Mouse (Mus musculus) mouse embryonic stem cell (cell line): ENCODE data around the gene Dock9.

Source experiments
- in situ Hi-C, 2 experiments: fragments of 300-500 bp; cut with MboI; formaldehyde crosslinking; loops; 1 replicate in 1 of 2; 3 replicates in 1 of 2; pipeline ENCODE4 v1.14.3; 2019 to 2020; ENCODE audit warnings: low sequenced_read_pairs in 2 of 2, low pct_unique_long_range_greater_than_20kb in 1 of 2, mixed read lengths in 1 of 2; ENCODE audit not compliant: unreplicated experiment in 1 of 2

The Dock9 gene

DNA sequence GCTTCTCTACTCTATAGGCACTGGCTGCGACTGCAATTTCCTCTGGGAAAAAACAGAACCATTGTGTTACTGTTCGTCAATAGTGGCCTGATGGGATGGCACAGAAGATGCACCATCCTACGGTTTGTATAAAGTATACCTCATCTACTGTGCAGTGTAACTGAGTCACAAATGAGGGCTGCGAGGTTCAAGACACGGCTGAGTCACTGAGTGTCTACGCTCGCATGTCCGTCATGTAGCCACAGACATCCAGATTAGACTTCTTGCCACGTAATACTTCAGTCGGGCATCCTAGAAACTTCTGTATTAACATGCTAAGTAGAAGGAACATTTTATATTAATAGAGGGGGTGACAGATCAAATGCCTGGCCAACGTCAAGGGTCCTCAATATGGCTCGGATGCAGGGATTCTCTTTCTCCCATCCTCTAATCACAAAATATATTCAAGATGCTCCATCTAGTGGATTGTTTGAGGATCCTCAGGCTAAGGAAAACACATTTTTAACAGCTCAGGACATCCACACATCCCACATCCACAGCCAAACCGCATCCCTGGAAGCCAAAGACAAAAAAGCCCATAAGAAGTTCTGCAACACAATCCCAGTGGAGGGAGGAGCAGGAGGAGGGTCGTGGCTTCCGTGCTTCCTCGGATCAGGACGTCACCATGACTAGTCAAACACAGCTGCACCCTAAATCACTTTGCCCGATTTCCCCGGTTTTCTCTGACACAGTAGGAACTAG, 44.8 kb downstream of the Dock9 start:
- in situ Hi-C loops: loop anchor here in 1 of 2 experiments (25.0 kb wide), 1 partner anchor 291 kb away; no protein-coding TSS in a partner anchor

DNA sequence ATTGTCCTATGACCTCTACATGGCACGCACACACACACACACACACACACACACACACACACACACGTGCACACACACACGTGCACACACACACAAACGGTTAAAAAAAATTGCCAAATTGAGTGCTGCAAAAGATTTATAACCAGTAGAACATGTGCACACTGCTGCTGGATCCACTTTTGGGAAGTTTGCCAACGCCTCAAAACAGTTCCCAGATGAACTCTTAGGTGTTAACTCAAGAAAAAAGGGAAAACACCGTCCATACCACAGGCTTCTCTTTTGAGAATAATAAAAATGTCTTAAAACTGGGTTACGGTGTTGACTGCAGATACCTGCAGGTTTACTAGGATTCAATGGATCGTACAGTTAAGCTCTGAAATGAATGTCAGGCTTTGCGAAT, 48.0 kb downstream of the Dock9 start:
- in situ Hi-C loops: loop anchor here in 1 of 2 experiments (25.0 kb wide), 1 partner anchor 287 kb away; no protein-coding TSS in a partner anchor

DNA sequence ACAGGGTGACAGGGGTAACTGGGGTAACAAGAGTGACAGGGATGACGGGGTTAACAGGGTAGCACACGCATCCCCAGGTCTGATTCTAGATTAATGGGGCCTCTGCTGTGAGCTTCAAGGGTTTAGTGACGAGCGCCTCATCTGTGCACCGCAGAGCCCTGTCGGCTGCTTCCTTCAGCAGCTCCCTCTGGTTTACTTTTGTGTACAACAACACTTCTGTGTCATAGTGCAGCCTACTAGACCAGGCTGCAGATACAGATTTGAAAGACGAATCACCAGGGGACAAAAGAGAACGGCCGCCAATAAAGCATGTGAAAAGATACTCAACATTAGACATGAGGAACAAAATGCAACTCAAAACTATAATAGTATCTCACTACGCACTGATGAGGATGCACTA, 48.6 kb downstream of the Dock9 start:
- in situ Hi-C loops: no loop called here

DNA sequence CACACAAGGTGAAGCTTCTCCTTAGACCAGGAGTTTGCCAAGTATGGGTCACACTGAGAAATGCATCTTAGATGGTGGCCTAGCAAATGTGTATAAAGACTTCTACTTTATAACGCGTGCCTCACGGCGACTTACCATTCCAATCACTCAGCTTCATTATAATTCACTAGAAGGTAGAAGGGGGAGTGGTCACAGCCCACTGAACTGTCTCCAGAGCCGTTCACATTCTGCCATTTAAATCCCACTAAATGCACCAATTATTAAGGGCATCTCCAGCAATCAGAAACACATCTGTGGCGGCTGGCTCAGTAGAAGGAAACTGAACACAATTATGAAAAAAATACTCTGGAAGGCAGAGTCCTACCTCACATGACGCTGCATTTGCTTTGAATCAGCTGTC, 50.3 kb downstream of the Dock9 start:
- in situ Hi-C loops: no loop called here

DNA sequence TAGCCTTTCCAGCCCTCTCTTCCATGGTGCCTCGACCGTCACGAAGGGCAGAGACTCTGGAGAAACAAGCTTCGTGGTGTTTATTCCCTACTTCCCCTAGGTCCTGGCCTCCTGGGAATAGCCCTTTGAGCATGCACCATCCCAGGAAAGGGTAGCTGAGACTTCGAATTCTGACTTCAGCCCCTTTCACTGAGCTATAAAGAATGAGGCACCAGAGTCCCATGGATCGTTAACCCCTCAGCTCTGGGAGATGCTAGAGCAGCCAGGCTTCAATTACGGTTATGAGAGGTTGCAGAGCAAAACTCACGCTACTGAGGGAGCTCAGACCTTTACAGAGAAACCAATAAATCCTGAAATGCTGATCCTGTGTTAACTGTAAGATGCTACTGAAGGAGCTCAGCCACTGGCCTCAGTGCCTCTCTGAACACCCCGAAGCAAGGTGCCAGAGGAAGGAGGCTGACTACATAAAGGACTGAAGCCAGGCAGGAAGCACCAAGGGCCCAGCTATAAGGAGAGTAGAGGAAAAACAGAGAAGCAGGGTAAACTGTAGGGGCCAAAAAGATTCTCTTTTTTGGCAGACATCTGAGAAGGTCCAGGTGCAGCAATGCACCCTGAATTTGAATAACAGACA, 53.7 kb downstream of the Dock9 start:
- in situ Hi-C loops: no loop called here

DNA sequence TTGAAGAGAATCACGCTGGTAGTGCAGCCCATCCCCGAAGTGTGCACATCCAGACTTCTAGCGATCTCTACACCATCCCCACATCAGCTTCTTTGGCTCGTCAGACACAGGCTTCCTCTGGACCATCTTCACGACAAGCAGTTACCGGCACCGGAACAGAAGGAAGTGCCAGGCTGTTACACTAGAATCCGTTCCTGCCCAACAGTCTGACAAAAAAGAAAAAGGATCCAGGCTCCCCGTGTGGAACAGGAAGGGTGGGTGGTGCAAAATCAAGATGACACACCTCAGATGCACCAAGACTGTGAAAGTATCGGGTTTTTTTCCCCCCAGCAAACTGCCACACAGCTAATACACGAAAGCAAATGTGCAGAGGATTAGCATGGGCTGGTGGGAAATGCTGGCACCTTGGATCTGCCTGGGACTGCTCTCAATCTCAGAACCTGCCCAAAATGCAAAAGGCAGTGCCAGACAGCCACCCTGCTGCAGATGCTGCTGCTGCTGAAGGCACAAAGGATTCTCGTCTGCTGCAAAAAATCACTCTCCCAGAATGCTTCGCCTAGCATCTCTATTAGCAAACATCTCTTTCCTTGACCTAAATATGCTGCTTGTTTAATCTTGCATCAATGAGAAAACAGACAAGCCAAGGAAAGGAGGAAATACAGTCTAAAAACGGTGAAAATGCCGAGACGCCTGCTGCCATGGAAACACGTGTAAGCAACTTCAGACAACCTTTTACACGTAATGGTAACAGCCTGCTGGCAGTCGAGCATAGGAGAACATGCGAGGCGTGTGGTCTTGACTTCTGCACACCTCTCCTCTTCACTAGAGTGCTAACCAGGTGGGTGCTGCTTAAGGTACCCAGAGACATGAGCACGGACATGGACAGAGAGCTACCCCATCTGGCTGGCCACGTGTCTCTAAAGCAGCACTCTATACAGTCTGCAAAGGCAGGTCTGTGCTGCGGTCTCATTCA, 58.9 kb downstream of the Dock9 start:
- in situ Hi-C loops: loop anchor here in 1 of 2 experiments (10.0 kb wide), 1 partner anchor 134 kb away; no protein-coding TSS in a partner anchor

DNA sequence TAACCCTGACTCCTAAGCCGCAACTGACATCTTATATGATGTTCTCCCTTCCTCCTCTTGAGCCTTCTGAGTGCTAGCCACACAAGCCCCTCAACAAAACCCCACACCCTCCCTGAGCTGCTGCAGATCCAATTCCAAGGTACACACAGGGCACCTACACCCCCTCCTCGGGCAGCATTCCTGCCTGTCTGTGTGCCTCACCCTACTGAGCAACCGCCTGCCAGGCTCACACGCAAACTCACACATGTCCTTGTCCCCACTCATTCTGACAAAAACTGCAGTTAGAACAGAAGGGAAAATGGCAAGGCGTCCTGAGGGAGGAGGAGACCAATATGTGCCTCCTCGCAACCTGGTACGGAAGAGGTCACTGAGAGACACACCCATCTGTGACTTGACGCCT, 60.4 kb downstream of the Dock9 start:
- in situ Hi-C loops: loop anchor here in 1 of 2 experiments (10.0 kb wide), 1 partner anchor 132 kb away; no protein-coding TSS in a partner anchor

DNA sequence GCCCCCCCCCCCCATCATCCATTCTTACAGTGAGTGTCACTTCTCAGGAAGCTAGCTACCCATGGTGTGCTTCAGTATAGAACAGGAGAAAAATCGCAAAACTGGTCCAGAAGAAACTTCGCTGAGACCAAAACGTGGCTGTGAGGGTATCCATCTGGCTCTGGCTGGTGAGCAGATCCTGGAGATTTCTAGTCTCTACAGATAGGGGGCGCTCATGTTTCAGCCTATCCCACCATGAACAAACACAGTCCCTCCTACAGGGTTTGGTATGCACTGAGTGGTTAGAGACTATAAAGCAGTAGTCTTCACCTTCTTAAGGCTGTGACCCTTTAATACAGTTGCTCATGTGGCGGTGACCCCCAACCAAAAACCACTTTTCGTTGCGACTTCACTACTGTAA, 62.0 kb downstream of the Dock9 start:
- in situ Hi-C loops: loop anchor here in 1 of 2 experiments (10.0 kb wide), 1 partner anchor 131 kb away; no protein-coding TSS in a partner anchor

DNA sequence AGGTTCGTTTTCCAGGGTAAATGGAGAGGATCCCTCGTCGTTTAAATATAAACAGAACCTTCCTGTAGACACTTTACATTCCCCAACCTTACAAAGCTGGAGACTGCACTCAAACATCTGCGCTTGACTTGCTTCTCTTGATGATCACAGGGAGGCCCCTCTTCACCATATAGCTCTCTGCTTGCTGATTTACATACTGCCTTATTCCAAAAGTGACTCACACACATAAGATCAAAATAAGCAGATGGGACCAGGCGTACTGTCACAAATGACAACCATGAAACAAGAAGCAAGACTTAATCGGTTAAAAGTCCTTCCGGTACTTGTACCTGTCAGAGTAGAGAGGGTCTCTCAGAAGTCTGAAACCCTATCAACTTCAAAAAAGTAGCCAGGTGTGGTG, 63.4 kb downstream of the Dock9 start:
- in situ Hi-C loops: loop anchor here in 1 of 2 experiments (10.0 kb wide), 1 partner anchor 129 kb away; no protein-coding TSS in a partner anchor

- in situ Hi-C loops: loop anchor here in 1 of 2 experiments (10.0 kb wide), 1 partner anchor 129 kb away; no protein-coding TSS in a partner anchor
Measured at GRCm38 (mm10) chr14:121733694-121734093, 63.9 kb downstream of the Dock9 start.

DNA sequence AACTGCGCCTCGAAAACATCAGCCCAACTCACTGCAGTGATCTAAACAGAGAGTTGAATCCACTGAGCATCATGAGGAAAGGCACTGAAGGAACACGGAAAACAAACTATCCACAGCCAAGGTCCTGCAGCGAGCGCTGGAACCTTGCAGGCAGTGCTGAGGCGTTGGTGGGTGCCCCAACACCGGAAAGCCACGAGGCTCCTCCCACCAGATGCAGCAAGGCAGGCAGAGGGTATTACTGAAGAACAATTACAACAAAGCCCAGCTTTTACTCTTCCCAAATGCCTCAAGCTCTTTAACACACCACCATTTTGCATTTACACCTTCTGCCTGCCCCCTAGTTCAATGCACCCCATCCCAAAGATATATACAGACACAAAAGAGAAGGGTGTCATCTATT, 65.4 kb downstream of the Dock9 start:
- in situ Hi-C loops: loop anchor here in 1 of 2 experiments (10.0 kb wide), 1 partner anchor 127 kb away; no protein-coding TSS in a partner anchor

DNA sequence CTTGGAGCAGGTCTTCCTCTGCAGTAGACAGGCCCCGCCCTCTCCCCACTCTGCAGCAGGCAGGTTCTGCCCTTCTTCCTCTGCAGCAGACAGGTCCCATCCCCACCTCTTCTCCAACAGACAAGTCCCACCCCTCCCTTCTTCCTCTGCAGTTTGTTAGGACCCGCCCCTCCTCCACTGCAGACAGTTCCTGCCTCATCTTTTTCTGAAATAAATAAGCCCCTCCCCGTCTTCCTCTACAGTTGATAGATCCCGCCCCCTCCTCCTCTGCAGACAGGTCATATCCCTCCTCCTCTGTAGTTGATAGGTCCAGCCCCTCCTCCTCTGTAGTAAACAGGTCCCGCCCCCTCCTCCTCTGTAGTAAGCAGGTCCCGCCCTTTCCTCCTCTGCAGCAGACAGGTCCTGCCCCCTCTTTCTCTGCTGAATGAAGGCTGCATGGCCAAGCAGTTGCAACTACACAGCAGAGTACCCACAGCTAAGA, 65.9 kb downstream of the Dock9 start:
- in situ Hi-C loops: loop anchor here in 1 of 2 experiments (10.0 kb wide), 1 partner anchor 127 kb away; no protein-coding TSS in a partner anchor

GRCm38 (mm10) chr14:121730966-121731365, 66.7 kb downstream of the Dock9 start:
- in situ Hi-C loops: loop anchor here in 1 of 2 experiments (10.0 kb wide), 1 partner anchor 126 kb away; no protein-coding TSS in a partner anchor

- in situ Hi-C loops: no loop called here
Measured at GRCm38 (mm10) chr14:121727996-121728395, 69.6 kb downstream of the Dock9 start.

- in situ Hi-C loops: no loop called here
Measured at GRCm38 (mm10) chr14:121724501-121724900, 73.1 kb downstream of the Dock9 start.

DNA sequence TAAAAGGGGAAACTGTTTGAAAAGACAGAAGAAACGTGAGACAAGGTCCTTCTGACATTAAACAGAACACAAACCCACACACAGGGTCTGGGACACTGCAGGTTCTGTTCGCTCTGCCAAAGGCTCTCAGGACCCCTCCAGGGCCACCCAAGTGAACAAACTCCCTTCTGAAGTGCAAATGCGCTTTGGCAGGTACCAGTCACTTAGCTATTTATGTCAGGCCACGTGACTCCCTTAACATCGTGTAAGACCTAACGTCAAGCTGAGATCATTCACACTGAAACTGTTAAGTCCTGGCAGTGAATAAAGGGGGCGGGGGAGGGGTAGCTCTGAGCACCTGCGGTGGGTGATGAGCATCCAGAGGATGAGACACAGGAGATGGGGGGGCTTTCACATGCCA, 74.9 kb downstream of the Dock9 start:
- in situ Hi-C loops: no loop called here

DNA sequence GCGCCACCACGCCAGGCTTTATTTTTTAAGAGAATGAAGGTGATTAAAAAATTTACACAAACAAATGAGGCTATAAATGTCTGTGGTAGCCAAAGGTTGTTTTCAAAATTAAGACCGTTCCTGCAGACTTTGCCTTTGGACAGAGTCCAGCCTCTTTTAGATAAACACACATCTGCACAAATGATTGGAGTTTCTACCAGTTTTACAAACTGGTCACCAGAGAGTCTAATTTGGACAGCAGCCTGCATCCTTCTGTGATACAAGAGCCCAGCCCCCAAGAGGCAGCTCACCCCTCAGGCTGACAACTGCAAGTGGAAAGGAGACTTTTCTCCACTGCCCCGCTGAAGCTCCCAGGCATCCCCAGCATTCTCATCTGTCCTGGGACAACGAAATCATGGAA, 76.2 kb downstream of the Dock9 start:
- in situ Hi-C loops: no loop called here
